Mouse (Mus musculus) spleen, adult 2 months (tissue): ENCODE results near the gene Chrnb4. TPM values are rescaled to one million over a fixed set of nuclear protein-coding genes. Genes with fewer than 3 reads are reported as not detected.

Source experiments
- DNase-seq, 2 experiments: peaks; one replicate each; pipeline versions ENCODE4 v3.0.0 to v3.0.0-alpha.2; 2012 to 2021; ENCODE audit warnings: low spot score in 2 of 2, low read depth in 1 of 2
- H3K27ac ChIP-seq: fragments of 200-500 bp; 2 replicates; pipeline ENCODE4 v1.5.1; 2012; ENCODE audit warnings: low read length, inconsistent platforms; ENCODE audit not compliant: insufficient read depth
- H3K27me3 ChIP-seq: fragments of 200-500 bp; 2 replicates; pipeline ENCODE4 v1.6.1; 2012; ENCODE audit warnings: mild to moderate bottlenecking, moderate library complexity, low read length, inconsistent platforms; ENCODE audit not compliant: control insufficient read depth, insufficient read depth
- H3K36me3 ChIP-seq: fragments of 200-500 bp; 2 replicates; pipeline ENCODE4 v1.6.1; 2012; ENCODE audit warnings: mild to moderate bottlenecking, low read length, inconsistent platforms; ENCODE audit not compliant: control insufficient read depth, insufficient read depth
- H3K4me1 ChIP-seq: fragments of 200-500 bp; 2 replicates; pipeline ENCODE4 v1.6.1; 2011; ENCODE audit warnings: inconsistent platforms; ENCODE audit not compliant: control insufficient read depth, insufficient read depth, insufficient read length
- H3K4me3 ChIP-seq: fragments of 200-500 bp; 2 replicates; pipeline ENCODE4 v1.5.1; 2011; ENCODE audit warnings: mild to moderate bottlenecking, inconsistent platforms; ENCODE audit not compliant: insufficient read depth, insufficient read length; ENCODE audit errors: extremely low read depth
- CTCF ChIP-seq: fragments of 200-500 bp; IDR thresholded peaks from 2 replicates; pipeline ENCODE4 v1.5.1; 2011; ENCODE audit warnings: mild to moderate bottlenecking, inconsistent platforms; ENCODE audit not compliant: insufficient read depth, insufficient read length, insufficient replicate concordance; ENCODE audit errors: extremely low read depth
- POLR2A ChIP-seq: fragments of 200-500 bp; IDR thresholded peaks from 2 replicates; pipeline ENCODE4 v1.6.1; 2011; ENCODE audit warnings: low read depth, low read length, inconsistent platforms
- WGBS: fragments of 180-500 bp; shearing (Covaris S2); methylation state at CpG from one replicate; pipeline ENCODE4 v1.1.7; 2018; 5-methylcytosine and 5-hydroxymethylcytosine counted together
- polyA plus RNA-seq: library from polyadenylated mRNA; depleted of rRNA; stranded (reverse); fragments of >200 nt; gene quantifications from 2 replicates; pipeline ENCODE4 v1.2.3, GENCODE M21; 2012

The Chrnb4 gene
- polyA plus RNA-seq, 1 experiment: 0.40 TPM

DNA sequence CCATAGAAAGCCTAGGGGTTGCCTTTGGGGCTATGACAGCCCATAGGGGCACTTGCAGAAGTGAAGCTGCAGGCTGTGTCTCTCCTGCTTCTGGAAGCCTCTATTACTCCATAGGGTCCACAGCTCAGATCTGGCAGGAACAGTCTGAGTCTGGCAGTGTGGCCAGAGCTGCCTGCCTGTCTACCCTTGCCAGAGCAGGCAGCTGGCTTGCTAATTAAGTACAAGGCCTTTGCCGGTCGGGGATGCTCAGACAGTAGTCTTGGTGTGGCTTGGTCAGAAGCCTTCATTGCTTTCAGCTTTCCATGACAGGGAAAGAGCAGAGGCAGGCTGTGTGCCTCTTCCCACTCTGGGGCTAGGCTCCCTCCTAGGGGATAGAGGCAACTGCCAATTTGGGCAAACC lies 7.2 kb downstream of the Chrnb4 start:
- Histone ChIP-seq H3K27me3 (no peaks in the 10 kb centered on the region), H3K4me1 (no peaks in the 10 kb centered on the region), H3K27ac (no peak overlapping the region), H3K4me3 (no peak overlapping the region), H3K36me3 (no peaks in the 10 kb centered on the region)
- TF ChIP-seq CTCF (no peak), POLR2A (no peak)
- 85% methylated on average over 2 of the region's 2 CpGs for WGBS
- no peak for DNase-seq

DNA sequence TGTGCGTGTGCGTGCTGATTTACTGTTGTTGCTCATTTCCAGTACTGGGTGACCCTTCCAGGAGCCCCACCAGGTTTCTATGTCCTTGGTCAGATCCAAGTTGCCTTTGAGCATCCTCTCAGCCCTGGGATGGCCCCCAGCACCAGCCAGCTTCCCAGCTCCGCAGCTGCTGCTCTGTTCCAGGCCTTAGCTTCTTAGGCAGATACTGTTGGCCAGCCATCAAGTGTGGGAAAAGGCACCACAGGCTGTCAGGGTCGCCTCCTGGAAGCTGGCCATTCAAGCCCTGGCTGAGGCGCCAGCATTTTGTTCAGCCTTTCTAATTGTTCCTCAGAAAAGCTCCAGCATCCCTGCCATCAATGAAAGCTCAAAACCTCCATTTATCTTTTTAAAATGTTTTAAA lies 8.6 kb downstream of the Chrnb4 start:
- no peaks in the 10 kb centered on the region for H3K36me3 ChIP-seq
- no peaks in the 10 kb centered on the region for H3K4me1 ChIP-seq
- WGBS: 81% methylated on average over 5 of the region's 5 CpGs
- no peaks in the 10 kb centered on the region for H3K27me3 ChIP-seq
- no peak for TF ChIP-seq CTCF
- no peak for TF ChIP-seq POLR2A
- no peak overlapping the region for H3K27ac ChIP-seq
- DNase-seq: no peak
- no peak overlapping the region for H3K4me3 ChIP-seq

- TF ChIP-seq POLR2A: no peak
- no peak for TF ChIP-seq CTCF
Observed at GRCm38 (mm10) chr9:55038948-55039347, 9.6 kb downstream of the Chrnb4 start.

GRCm38 (mm10) chr9:55031435-55032167 lies 17.0 kb downstream of the Chrnb4 start:
- H3K4me3 ChIP-seq: no peak overlapping the region
- 68% methylated on average over 6 of the region's 6 CpGs for WGBS
- H3K36me3 ChIP-seq: no peaks in the 10 kb centered on the region
- no peak for DNase-seq
- H3K27me3 ChIP-seq: no peaks in the 10 kb centered on the region
- TF ChIP-seq POLR2A (no peak), CTCF (no peak)
- H3K4me1 ChIP-seq: no peaks in the 10 kb centered on the region
- no peak overlapping the region for H3K27ac ChIP-seq

More at GRCm38 (mm10) chr9:55038948-55039347, 9.6 kb downstream of the Chrnb4 start:
- no peaks in the 10 kb centered on the region for H3K27me3 ChIP-seq
- no peak overlapping the region for H3K4me3 ChIP-seq
- H3K4me1 ChIP-seq: no peaks in the 10 kb centered on the region
- no peak overlapping the region for H3K27ac ChIP-seq
- DNase-seq: no peak
- 81% methylated on average over 8 of the region's 8 CpGs for WGBS
- no peaks in the 10 kb centered on the region for H3K36me3 ChIP-seq

DNA sequence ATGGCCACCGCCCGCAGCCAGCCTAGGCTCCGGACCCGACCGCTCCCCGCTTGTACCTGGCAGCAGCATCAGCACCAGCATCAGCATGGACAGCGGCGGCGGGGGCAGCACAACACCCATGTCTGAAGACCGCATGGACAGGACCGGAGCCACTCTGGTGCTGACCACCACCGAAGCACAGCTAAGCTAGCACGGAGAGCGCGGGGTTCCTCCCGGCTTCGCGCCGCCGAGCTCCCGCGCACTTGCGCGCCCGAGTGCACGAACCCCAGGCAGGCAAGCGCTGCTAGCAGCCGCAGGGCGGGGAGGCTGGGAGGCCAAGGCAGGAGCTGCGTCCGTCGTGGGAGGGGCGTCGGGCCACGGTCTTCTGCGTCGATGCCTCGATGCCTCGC lies 22.3 kb downstream of the Chrnb4 start, which contains the start of gene Chrna3:
Chrna3 (minus strand) TSS at position 288 of the 389 bp plus-strand sequence.
- Histone ChIP-seq H3K27me3 (peaks cover 3% of the 10 kb centered on the region; the same call in 1 of the 2 replicates), H3K36me3 (no peaks in the 10 kb centered on the region), H3K27ac (no peak within 1 kb of the TSS), H3K4me3 (no peak within 1 kb of the TSS), H3K4me1 (no peaks in the 10 kb centered on the region)
- TF ChIP-seq POLR2A: no peak
- TF ChIP-seq CTCF: no peak
- no peak for DNase-seq
- whole genome bisulfite sequencing: 9% methylated on average over 39 of the region's 39 CpGs

GRCm38 (mm10) chr9:55025534-55026274 lies 22.9 kb downstream of the Chrnb4 start:
- TF ChIP-seq POLR2A (no peak), CTCF (no peak)

More at GRCm38 (mm10) chr9:55025534-55026274, 22.9 kb downstream of the Chrnb4 start:
- H3K27me3 ChIP-seq: peaks cover 3% of the 10 kb centered on the region; the same call in 1 of the 2 replicates
- H3K4me3 ChIP-seq: no peak overlapping the region
- no peaks in the 10 kb centered on the region for H3K36me3 ChIP-seq
- H3K4me1 ChIP-seq: no peaks in the 10 kb centered on the region
- H3K27ac ChIP-seq: no peak overlapping the region
- DNase-seq: no peak
- 21% methylated on average over 38 of the region's 38 CpGs for WGBS
